Comparison of ENCODE assay signal across 32 mouse cellular contexts in genomic region chr4:13491374-13491773, GRCm38 (mm10).
"Had no signal": no experiment of that assay in that cellular context is flagged by ENCODE, and none has a peak within 500 bp of the region (broad histone marks: within the 10 kb centered on the region; RNA-seq: fewer than 3 reads in every experiment).

No protein-coding gene starts in this region.

- H3K27me3 ChIP-seq: limb, embryonic 12.5 days; limb, embryonic 13.5 days; limb, embryonic 15.5 days; liver, embryonic 12.5 days; liver, embryonic 13.5 days; liver, embryonic 15.5 days; lung, embryonic 15.5 days; megakaryocyte, embryonic 14.5 days; midbrain, embryonic 12.5 days; midbrain, embryonic 13.5 days; midbrain, embryonic 15.5 days; neural tube, embryonic 12.5 days had no signal

- H3K27ac ChIP-seq: left cerebral cortex, adult 2 months; limb, embryonic 10.5 days; limb, embryonic 12.5 days; limb, embryonic 13.5 days; limb, embryonic 15.5 days; liver, embryonic 12.5 days; liver, embryonic 13.5 days; liver, embryonic 14.5 days; liver, embryonic 15.5 days; lung, embryonic 15.5 days; macrophage; midbrain, embryonic 10.5 days; midbrain, embryonic 12.5 days; midbrain, embryonic 13.5 days; midbrain, embryonic 15.5 days; neural tube, embryonic 12.5 days had no signal

- H3K4me3 ChIP-seq: left cerebral cortex, adult 2 months; limb, embryonic 10.5 days; limb, embryonic 12.5 days; limb, embryonic 13.5 days; limb, embryonic 15.5 days; liver, embryonic 12.5 days; liver, embryonic 13.5 days; liver, embryonic 15.5 days; lung, embryonic 15.5 days; megakaryocyte, embryonic 14.5 days; midbrain, embryonic 10.5 days; midbrain, embryonic 12.5 days; midbrain, embryonic 13.5 days; midbrain, embryonic 15.5 days; myocyte; neural tube, embryonic 12.5 days had no signal

- DNase-seq: left cerebral cortex, postnatal 4 days; liver; liver, embryonic 13.5 days; liver, postnatal 0 days; lung, adult 18-20 months; lung, adult 2 months; lung, embryonic 14.5 days; lung, postnatal 14 days; lung, postnatal 36 days; lung, postnatal 4 days; midbrain, embryonic 14.5 days had no signal

- H3K4me2 ChIP-seq: limb, embryonic 12.5 days; limb, embryonic 13.5 days; limb, embryonic 15.5 days; liver, embryonic 11.5 days; liver, embryonic 12.5 days; liver, embryonic 13.5 days; liver, embryonic 15.5 days; lung, embryonic 14.5 days; lung, embryonic 15.5 days; midbrain, embryonic 11.5 days; midbrain, embryonic 12.5 days; midbrain, embryonic 13.5 days; midbrain, embryonic 15.5 days; neural tube, embryonic 12.5 days had no signal

- H3K9ac ChIP-seq: limb, embryonic 12.5 days; limb, embryonic 13.5 days; limb, embryonic 15.5 days; liver, embryonic 12.5 days; liver, embryonic 13.5 days; liver, embryonic 14.5 days; liver, embryonic 15.5 days; liver, postnatal 0 days; lung, embryonic 14.5 days; lung, embryonic 15.5 days; midbrain, embryonic 12.5 days; midbrain, embryonic 13.5 days; midbrain, embryonic 15.5 days; neural tube, embryonic 12.5 days had no signal

- H3K36me3 ChIP-seq: limb, embryonic 10.5 days; limb, embryonic 12.5 days; limb, embryonic 13.5 days; limb, embryonic 15.5 days; liver, embryonic 12.5 days; liver, embryonic 13.5 days; liver, embryonic 15.5 days; lung, embryonic 15.5 days; midbrain, embryonic 10.5 days; midbrain, embryonic 12.5 days; midbrain, embryonic 13.5 days; midbrain, embryonic 15.5 days; neural tube, embryonic 12.5 days had no signal

- ATAC-seq: liver, embryonic 12.5 days; liver, postnatal 0 days; lung, postnatal 0 days; midbrain, embryonic 13.5 days; midbrain, embryonic 15.5 days; midbrain, embryonic 16.5 days had no signal

- H3K9me3 ChIP-seq: limb, embryonic 10.5 days; limb, embryonic 12.5 days; limb, embryonic 13.5 days; limb, embryonic 15.5 days; liver, embryonic 12.5 days; liver, embryonic 13.5 days; liver, embryonic 15.5 days; lung, embryonic 15.5 days; megakaryocyte, embryonic 14.5 days; midbrain, embryonic 10.5 days; midbrain, embryonic 12.5 days; midbrain, embryonic 13.5 days; midbrain, embryonic 15.5 days; neural tube, embryonic 12.5 days had no signal

- H3K4me1 ChIP-seq: limb, embryonic 10.5 days; limb, embryonic 12.5 days; limb, embryonic 15.5 days; liver, embryonic 12.5 days; liver, embryonic 13.5 days; liver, embryonic 15.5 days; lung, embryonic 15.5 days; megakaryocyte, embryonic 14.5 days; midbrain, embryonic 10.5 days; midbrain, embryonic 12.5 days; midbrain, embryonic 13.5 days; midbrain, embryonic 15.5 days; neural tube, embryonic 12.5 days had no signal
